In the genomic region with DNA sequence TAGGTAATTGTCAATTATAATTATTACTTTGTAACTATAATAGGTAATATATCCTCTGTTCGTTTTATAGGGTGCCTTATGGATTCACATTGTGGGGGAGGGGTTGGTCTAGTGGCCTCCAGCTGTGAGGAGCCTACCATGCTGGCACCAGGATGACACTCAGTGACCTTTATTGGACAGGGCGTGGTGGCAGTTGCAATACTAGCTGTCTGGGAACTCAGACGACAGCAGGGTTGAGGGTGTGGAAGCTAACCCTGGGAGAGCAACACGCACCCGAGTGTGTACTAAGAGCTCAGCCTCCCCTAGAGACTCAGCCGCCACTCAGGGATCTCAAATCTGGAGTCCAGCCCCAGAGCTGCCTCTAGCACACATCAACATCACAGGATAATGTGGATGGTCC, we compare ENCODE assay signal across 27 mouse cellular contexts.
A peak's percentile ranks its signal among the peaks of the same experiment; 100 is the strongest.
DNase-seq lines count a peak whose midpoint lies in the region; ATAC-seq and TF ChIP-seq lines count a peak whose summit lies in the region.
"Had no signal": no experiment of that assay in that cellular context is flagged by ENCODE, and none has a peak within 500 bp of the region (broad histone marks: within the 10 kb centered on the region; RNA-seq: fewer than 3 reads in every experiment).

No protein-coding gene starts in this region.

- no peak for TF ChIP-seq CTCF in gastrocnemius, adult 2 months (IDR thresholded peaks at IDR 0.05)

- peaks cover 11% of the 10 kb centered on the region for H3K4me1 ChIP-seq in intestine, embryonic 15.5 days (replicated peaks)
- H3K4me1 ChIP-seq in intestine, embryonic 16.5 days (ENCODE audit: control insufficient read depth, insufficient read depth, low read length) = 0 out of 2 replicates have a peak, but pooled peaks cover 8% of the 10 kb centered on the region
- H3K4me1 ChIP-seq: hindbrain, embryonic 12.5 days; hindbrain, embryonic 15.5 days had no signal

- no peak overlapping the region for H3K4me2 ChIP-seq in intestine, embryonic 15.5 days (replicated peaks)
- H3K4me2 ChIP-seq in intestine, embryonic 16.5 days (ENCODE audit: low read depth, low read length) = no peak overlapping the region
- H3K4me2 ChIP-seq in myocyte (ENCODE audit: low read depth) = peak overlapping the region; percentile 12
- H3K4me2 ChIP-seq: embryonic facial prominence, embryonic 13.5 days; forebrain, embryonic 13.5 days; heart, embryonic 13.5 days; hindbrain, embryonic 12.5 days; hindbrain, embryonic 15.5 days had no signal

- no peak overlapping the region for H3ac ChIP-seq in myocyte (ENCODE audit: control insufficient read depth, insufficient read length)

- ATAC-seq in intestine, embryonic 15.5 days = 0 out of 2 replicates have a peak, but pooled peaks have one; percentile 13
- no peak for ATAC-seq in intestine, embryonic 16.5 days
- ATAC-seq: activated CD4-positive, CD25-positive, alpha-beta regulatory T cell, adult 4 months; forebrain, embryonic 13.5 days; forebrain, embryonic 16.5 days had no signal

- DNase-seq in gastrocnemius, adult 2 months = no peak
- DNase-seq in gastrocnemius, postnatal 10 days = no peak
- no peak for DNase-seq in frontal cortex, adult 2 months (ENCODE audit: extremely low spot score in 1 of 2, low spot score in 1 of 2)
- no peak for DNase-seq in testis, postnatal 10 days (ENCODE audit: low spot score)
- DNase-seq: adrenal gland, adult 8-10 months; adrenal gland, postnatal 25 days; cerebellum, adult 11-12 months; cerebellum, adult 8-10 months; cerebellum, postnatal 10 days; cerebellum, postnatal 36 days; embryo, embryonic 11 days; gastrocnemius, postnatal 14 days; heart, adult 2 months had no signal

- no peak overlapping the region for H3K9ac ChIP-seq in intestine, embryonic 15.5 days
- H3K9ac ChIP-seq in intestine, embryonic 16.5 days (ENCODE audit: low read depth, low read length) = no peak overlapping the region
- H3K9ac ChIP-seq: embryonic facial prominence, embryonic 13.5 days; forebrain, embryonic 13.5 days; hindbrain, embryonic 12.5 days; hindbrain, embryonic 15.5 days had no signal

- intact Hi-C loops in gastrocnemius, adult 2 months (cut with DNase I) = no loop called here

- TF ChIP-seq POLR2A in myocyte (IDR thresholded peaks at IDR 0.05; ENCODE audit: insufficient read length, low read depth) = no peak

- WGBS in intestine, embryonic 15.5 days = 61% methylated on average over 6 of the region's 6 CpGs
- 60% methylated on average over 6 of the region's 6 CpGs for WGBS in intestine, embryonic 16.5 days

- H3K79me2 ChIP-seq in myocyte (ENCODE audit: control insufficient read depth, insufficient read depth) = no peaks in the 10 kb centered on the region

- no peaks in the 10 kb centered on the region for H3K27me3 ChIP-seq in intestine, embryonic 15.5 days (replicated peaks)
- no peaks in the 10 kb centered on the region for H3K27me3 ChIP-seq in intestine, embryonic 16.5 days (replicated peaks; ENCODE audit: control insufficient read depth, insufficient read depth, low read length)
- H3K27me3 ChIP-seq in myocyte (ENCODE audit: control insufficient read depth, insufficient read depth, insufficient read length) = no peaks in the 10 kb centered on the region
- H3K27me3 ChIP-seq: embryonic facial prominence, embryonic 13.5 days; forebrain, embryonic 13.5 days; heart, embryonic 13.5 days; hindbrain, embryonic 12.5 days; hindbrain, embryonic 15.5 days had no signal

- H3K36me3 ChIP-seq in intestine, embryonic 15.5 days = no peaks in the 10 kb centered on the region
- H3K36me3 ChIP-seq in intestine, embryonic 16.5 days (ENCODE audit: control insufficient read depth, insufficient read depth, low read length) = no peaks in the 10 kb centered on the region
- H3K36me3 ChIP-seq in myocyte (ENCODE audit: control insufficient read depth, insufficient read depth) = no peaks in the 10 kb centered on the region
- H3K36me3 ChIP-seq: embryonic facial prominence, embryonic 10.5 days; embryonic facial prominence, embryonic 13.5 days; forebrain, embryonic 10.5 days; heart, embryonic 10.5 days; heart, embryonic 13.5 days; hindbrain, embryonic 12.5 days; hindbrain, embryonic 15.5 days had no signal

- H3K9me3 ChIP-seq in intestine, embryonic 15.5 days = no peaks in the 10 kb centered on the region
- no peaks in the 10 kb centered on the region for H3K9me3 ChIP-seq in intestine, embryonic 16.5 days (ENCODE audit: control insufficient read depth, low read length)
- H3K9me3 ChIP-seq: embryonic facial prominence, embryonic 10.5 days; embryonic facial prominence, embryonic 13.5 days; forebrain, embryonic 10.5 days; forebrain, embryonic 13.5 days; heart, embryonic 10.5 days; heart, embryonic 13.5 days; hindbrain, embryonic 12.5 days; hindbrain, embryonic 15.5 days had no signal

- H3K27ac ChIP-seq in gastrocnemius, adult 2 months = peak overlapping the region; percentile 74
- H3K27ac ChIP-seq in intestine, embryonic 15.5 days = no peak overlapping the region
- no peak overlapping the region for H3K27ac ChIP-seq in intestine, embryonic 16.5 days (ENCODE audit: low read length)
- H3K27ac ChIP-seq: embryonic facial prominence, embryonic 10.5 days; forebrain, embryonic 10.5 days; forebrain, embryonic 13.5 days; hindbrain, embryonic 12.5 days; hindbrain, embryonic 15.5 days had no signal

- no peak overlapping the region for H3K4me3 ChIP-seq in gastrocnemius, adult 2 months
- H3K4me3 ChIP-seq in intestine, embryonic 15.5 days (replicated peaks) = no peak overlapping the region
- H3K4me3 ChIP-seq in intestine, embryonic 16.5 days (ENCODE audit: low read length) = no peak overlapping the region
- H3K4me3 ChIP-seq in myocyte = no peak overlapping the region
- H3K4me3 ChIP-seq: embryonic facial prominence, embryonic 10.5 days; embryonic facial prominence, embryonic 13.5 days; erythroblast, embryonic 14.5 days; forebrain, embryonic 10.5 days; forebrain, embryonic 13.5 days; heart, adult 2 months; heart, embryonic 10.5 days; heart, embryonic 13.5 days; hindbrain, embryonic 12.5 days; hindbrain, embryonic 15.5 days had no signal

TF ChIP-seq in myocyte, 11 proteins besides CTCF, POLR2A, EP300 and RAD21:
- TF ChIP-seq MYOD1 (IDR thresholded peaks at IDR 0.05; ENCODE audit: control insufficient read depth in 1 of 3, insufficient read length in 2 of 3, low read depth in 2 of 3) (peak in 1 of 3 experiments; percentile 41), REST (IDR thresholded peaks at IDR 0.05; ENCODE audit: insufficient read depth, insufficient read length) (no peak), TCF3 (IDR thresholded peaks at IDR 0.05; ENCODE audit: insufficient read length, low read depth) (no peak), POLR2AphosphoS2 (IDR thresholded peaks at IDR 0.05; ENCODE audit: insufficient read length, low read depth) (no peak), CEBPB (IDR thresholded peaks at IDR 0.05; ENCODE audit: insufficient read depth, poor library complexity, severe bottlenecking) (no peak), TCF12 (IDR thresholded peaks at IDR 0.05; ENCODE audit: insufficient read depth, poor library complexity, severe bottlenecking) (no peak), MYOG (IDR thresholded peaks at IDR 0.05; ENCODE audit: control insufficient read depth in 1 of 3, insufficient read depth in 1 of 3, insufficient read length in 2 of 3, low read depth in 2 of 3) (peak in 1 of 3 experiments; percentile 57), SRF (IDR thresholded peaks at IDR 0.05; ENCODE audit: control insufficient read depth, insufficient read length, low read depth) (no peak), MAX (IDR thresholded peaks at IDR 0.05; ENCODE audit: low read depth) (no peak), E2F4 (IDR thresholded peaks at IDR 0.05; ENCODE audit: insufficient read depth) (no peak), USF1 (IDR thresholded peaks at IDR 0.05; ENCODE audit: low read depth) (no peak)
